In the genomic region with DNA sequence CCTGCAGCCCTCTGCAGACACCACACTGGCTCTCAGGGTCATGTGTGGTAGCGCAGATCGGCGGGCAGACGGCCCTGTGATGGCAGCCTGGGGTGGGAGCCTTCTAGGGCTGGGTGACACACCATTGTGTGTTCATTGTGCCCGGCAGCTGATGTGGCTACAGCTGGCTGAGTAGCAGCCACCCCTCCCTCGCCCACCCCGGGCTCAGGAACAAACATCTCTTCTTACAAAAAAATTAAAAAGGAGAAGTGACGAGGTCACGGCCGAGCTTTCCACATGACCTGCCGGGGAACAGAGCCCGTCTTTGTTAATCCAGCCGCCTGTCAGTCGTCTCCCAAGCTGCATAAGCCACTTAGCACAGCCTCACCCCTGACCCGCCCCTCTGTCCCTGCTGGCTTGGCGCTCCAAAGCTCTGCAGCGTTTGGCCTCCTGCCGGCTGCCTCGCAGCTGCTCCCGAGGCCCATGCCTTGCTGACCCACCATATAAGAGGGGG, we compare ENCODE assay signal across 9 mouse cellular contexts.
DNase-seq lines count a peak whose midpoint lies in the region; ATAC-seq and TF ChIP-seq lines count a peak whose summit lies in the region.
"Had no signal": no experiment of that assay in that cellular context is flagged by ENCODE, and none has a peak within 500 bp of the region (broad histone marks: within the 10 kb centered on the region; RNA-seq: fewer than 3 reads in every experiment).

No protein-coding gene starts in this region.

- peak overlapping the region; percentile 48 for H3K4me2 ChIP-seq in heart, embryonic 12.5 days
- H3K4me2 ChIP-seq in kidney, embryonic 16.5 days (replicated peaks; ENCODE audit: low read depth, low read length), result no peak overlapping the region
- peak overlapping the region; percentile 36; the same call in 1 of the 2 replicates for H3K4me2 ChIP-seq in lung, embryonic 14.5 days
- no peak overlapping the region for H3K4me2 ChIP-seq in neural tube, embryonic 14.5 days (ENCODE audit: low read depth, low read length)

- intact Hi-C loops in gastrocnemius, postnatal 36 days (cut with DNase I), result no loop called here

- no peak overlapping the region for H3K4me3 ChIP-seq in heart, embryonic 12.5 days
- no peak overlapping the region for H3K4me3 ChIP-seq in kidney, embryonic 16.5 days (ENCODE audit: low read length)
- H3K4me3 ChIP-seq in lung, embryonic 14.5 days (ENCODE audit: low read depth, low read length), result no peak overlapping the region
- H3K4me3 ChIP-seq in neural tube, embryonic 14.5 days (ENCODE audit: low read depth, low read length), result no peak overlapping the region

- peaks cover 51% of the 10 kb centered on the region for H3K4me1 ChIP-seq in heart, embryonic 12.5 days (replicated peaks)
- H3K4me1 ChIP-seq in kidney, embryonic 16.5 days (ENCODE audit: insufficient read depth, low read length), result peaks cover 34% of the 10 kb centered on the region
- H3K4me1 ChIP-seq in lung, embryonic 14.5 days (ENCODE audit: insufficient read depth), result peaks cover 17% of the 10 kb centered on the region
- H3K4me1 ChIP-seq in neural tube, embryonic 14.5 days (ENCODE audit: control insufficient read depth, insufficient read depth, low read length), result peaks cover 20% of the 10 kb centered on the region

- peak; percentile 49; the same call in 1 of the 2 replicates for ATAC-seq in heart, embryonic 12.5 days (ENCODE audit: insufficient number of reproducible peaks, low FRiP score)
- ATAC-seq in kidney, embryonic 16.5 days (ENCODE audit: low FRiP score, low TSS enrichment), result peak; percentile 72
- peak; percentile 74; the same call in 1 of the 2 replicates for ATAC-seq in lung, embryonic 14.5 days (ENCODE audit: insufficient read depth)
- ATAC-seq in neural tube, embryonic 14.5 days (ENCODE audit: low read depth), result peak; percentile 50; the same call in 1 of the 2 replicates
- ATAC-seq: Patski had no signal

- WGBS in heart, embryonic 12.5 days, result 9% methylated on average over 20 of the region's 20 CpGs
- WGBS in kidney, embryonic 16.5 days, result 7% methylated on average over 20 of the region's 20 CpGs
- 11% methylated on average over 20 of the region's 20 CpGs for WGBS in lung, embryonic 14.5 days
- WGBS in neural tube, embryonic 14.5 days, result 4% methylated on average over 20 of the region's 20 CpGs

- H3K27ac ChIP-seq in heart, embryonic 12.5 days (ENCODE audit: poor library complexity, severe bottlenecking), result peak overlapping the region; percentile 53
- H3K27ac ChIP-seq in kidney, embryonic 16.5 days (ENCODE audit: low read length), result no peak overlapping the region
- H3K27ac ChIP-seq in lung, embryonic 14.5 days (ENCODE audit: low read depth), result peak overlapping the region; percentile 48; the same call in 1 of the 2 replicates
- peak overlapping the region; percentile 18; the same call in 1 of the 2 replicates for H3K27ac ChIP-seq in neural tube, embryonic 14.5 days (ENCODE audit: low read depth, low read length)

- H3K9me3 ChIP-seq in heart, embryonic 12.5 days (replicated peaks), result no peaks in the 10 kb centered on the region
- H3K9me3 ChIP-seq in kidney, embryonic 16.5 days (ENCODE audit: low read length), result no peaks in the 10 kb centered on the region
- H3K9me3 ChIP-seq in lung, embryonic 14.5 days (ENCODE audit: low read depth, low read length), result no peaks in the 10 kb centered on the region
- no peaks in the 10 kb centered on the region for H3K9me3 ChIP-seq in neural tube, embryonic 14.5 days (ENCODE audit: control insufficient read depth, low read length)

- DNase-seq in gastrocnemius, postnatal 10 days, result peak; percentile 64
- DNase-seq in gastrocnemius, postnatal 36 days, result no peak
- peak; percentile 91 for DNase-seq in embryo, embryonic 10.5 days (ENCODE audit: low spot score)
- DNase-seq in lung, embryonic 14.5 days, result peak; percentile 83
- DNase-seq in ovary, adult 18-20 months (ENCODE audit: low spot score), result no peak

- peak overlapping the region; percentile 41 for H3K9ac ChIP-seq in heart, embryonic 12.5 days
- H3K9ac ChIP-seq in kidney, embryonic 16.5 days (replicated peaks; ENCODE audit: low read length), result peak overlapping the region; percentile 30; the same call in 1 of the 2 replicates
- no peak overlapping the region for H3K9ac ChIP-seq in lung, embryonic 14.5 days
- H3K9ac ChIP-seq in neural tube, embryonic 14.5 days (replicated peaks; ENCODE audit: low read depth, low read length), result 0 out of 2 replicates have a peak overlapping the region, but pooled peaks have one; percentile 34

- peak; percentile 36 for TF ChIP-seq CTCF in lung, embryonic 14.5 days (IDR thresholded peaks at IDR 0.05; ENCODE audit: low read depth)

- H3K27me3 ChIP-seq in heart, embryonic 12.5 days (replicated peaks), result no peaks in the 10 kb centered on the region; the same call in 1 of the 2 replicates
- no peaks in the 10 kb centered on the region for H3K27me3 ChIP-seq in kidney, embryonic 16.5 days (ENCODE audit: insufficient read depth, low read length)
- H3K27me3 ChIP-seq in lung, embryonic 14.5 days (ENCODE audit: insufficient read depth, low read length), result no peaks in the 10 kb centered on the region
- no peaks in the 10 kb centered on the region for H3K27me3 ChIP-seq in neural tube, embryonic 14.5 days (ENCODE audit: control insufficient read depth, insufficient read depth, low read length)
- H3K27me3 ChIP-seq: Patski had no signal

- H3K36me3 ChIP-seq in heart, embryonic 12.5 days, result no peaks in the 10 kb centered on the region
- H3K36me3 ChIP-seq in kidney, embryonic 16.5 days (ENCODE audit: insufficient read depth, low read length), result no peaks in the 10 kb centered on the region
- no peaks in the 10 kb centered on the region for H3K36me3 ChIP-seq in lung, embryonic 14.5 days (ENCODE audit: insufficient read depth)
- H3K36me3 ChIP-seq in neural tube, embryonic 14.5 days (ENCODE audit: control insufficient read depth, insufficient read depth, low read length), result no peaks in the 10 kb centered on the region

Comparison
In these comparisons a context has a peak if more than half of its experiments do, and no peak if none do; other contexts are left out.
1. DNase-seq: peak in gastrocnemius, postnatal 10 days (single experiment), embryo, embryonic 10.5 days (single experiment) and lung, embryonic 14.5 days (single experiment); none in gastrocnemius, postnatal 36 days (0 of 2) and ovary, adult 18-20 months (single experiment).
2. H3K4me2 ChIP-seq: peak in heart, embryonic 12.5 days (single experiment) and lung, embryonic 14.5 days (single experiment); none in kidney, embryonic 16.5 days (single experiment) and neural tube, embryonic 14.5 days (single experiment).
3. Peak in every context shown above with its lines, with median percentiles within 50 percentile points of each other: ATAC-seq.